Mouse (Mus musculus) heart, postnatal 14 days (tissue): ENCODE results near the gene Zfp948. TPM values are rescaled to one million over a fixed set of nuclear protein-coding genes. Genes with fewer than 3 reads are reported as not detected.
"Not testable (repeated sequence)": the region's sequence is repeated elsewhere in the genome, so short reads cannot be mapped to it uniquely, and the experiment has no call there.

Source experiments
- DNase-seq, 2 experiments: peaks; one replicate each; pipeline ENCODE4 v3.0.0; 2021 to 2022
- intact Hi-C: fragments of 180-260 bp; cut with DNase I; formaldehyde crosslinking; loops from one replicate; pipeline ENCODE4 v1.15.1; 2025
- total RNA-seq, 2 experiments: library from RNA; stranded (reverse); gene quantifications; 2 replicates each; pipeline ENCODE4 v1.2.3; 2021

The Zfp948 gene
- total RNA-seq, 2 experiments from 2014 or later, result 4.2 to 5.3 TPM

GRCm38 (mm10) chr17:21616356-21616755 is 49.5 kb downstream of the Zfp948 start:
- no peak for DNase-seq
- intact Hi-C loops, result no loop called here

GRCm38 (mm10) chr17:21617352-21617751 is 50.5 kb downstream of the Zfp948 start:
- intact Hi-C loops, result no loop called here
- DNase-seq, result no peak

GRCm38 (mm10) chr17:21623647-21624046 is 56.8 kb downstream of the Zfp948 start:
- DNase-seq, result no peak

GRCm38 (mm10) chr17:21635758-21636157 is 69.0 kb downstream of the Zfp948 start:
- intact Hi-C loops, result not testable (repeated sequence)

More at GRCm38 (mm10) chr17:21623647-21624046, 56.8 kb downstream of the Zfp948 start:
- intact Hi-C loops, result no loop called here

More at GRCm38 (mm10) chr17:21635758-21636157, 69.0 kb downstream of the Zfp948 start:
- DNase-seq, result not testable (repeated sequence)

Other genes starting within 250 kb of the Zfp948 start
- gene Zfp677, start 183.3 kb upstream of the Zfp948 start, total RNA-seq, result under 1 TPM; 0.60 to 0.71 TPM
- 1 to 10 TPM in 1 of 2 experiments, under 1 TPM in 1; 0.76 to 1.4 TPM for gene Zfp54, start 143.8 kb upstream of the Zfp948 start, total RNA-seq
- gene Zfp51, start 116.6 kb upstream of the Zfp948 start, total RNA-seq, result 1 to 10 TPM; 5.8 to 6.5 TPM
- gene Zfp53, start 78.0 kb upstream of the Zfp948 start, total RNA-seq, result 1 to 10 TPM; 2.4 to 2.9 TPM
- gene Zfp52, start 31.5 kb upstream of the Zfp948 start, total RNA-seq, result 1 to 10 TPM; 3.8 to 5.4 TPM
- 1 to 10 TPM; 2.6 to 3.1 TPM for gene Zfp983, start 83.6 kb downstream of the Zfp948 start, total RNA-seq
- 1 to 10 TPM; 1.3 to 1.6 TPM for gene Gm10226, start 124.9 kb downstream of the Zfp948 start, total RNA-seq
- gene Zfp760, start 140.7 kb downstream of the Zfp948 start, total RNA-seq, result 1 to 10 TPM; 2.6 to 2.9 TPM
- gene Zfp229, start 163.8 kb downstream of the Zfp948 start, total RNA-seq, result 1 to 10 TPM; 7.4 to 7.5 TPM